Comparison of ENCODE assay signal across 13 mouse cellular contexts in the genomic region with DNA sequence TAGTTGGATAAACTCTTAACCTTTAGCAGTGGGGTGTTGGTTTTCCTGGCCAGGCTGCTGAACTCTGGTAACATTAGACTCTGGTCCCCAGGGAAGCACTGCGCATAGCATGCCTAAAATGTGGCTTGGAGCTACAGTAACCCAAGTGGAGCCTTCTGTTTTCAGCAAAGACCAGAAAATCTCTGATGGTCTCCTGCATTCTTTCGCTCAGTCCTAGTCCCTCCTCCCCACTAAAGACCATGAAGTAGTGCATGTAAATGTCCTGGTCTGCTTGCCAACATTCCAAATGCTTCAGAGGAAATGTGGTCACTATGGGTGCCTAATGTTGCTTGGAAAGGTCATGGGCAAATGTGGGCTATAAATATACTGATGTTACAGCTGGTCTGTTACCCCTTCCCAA.
A peak's percentile ranks its signal among the peaks of the same experiment; 100 is the strongest.
DNase-seq lines count a peak whose midpoint lies in the region; ATAC-seq lines count a peak whose summit lies in the region.
"Had no signal": no experiment of that assay in that cellular context is flagged by ENCODE, and none has a peak within 500 bp of the region (broad histone marks: within the 10 kb centered on the region; RNA-seq: fewer than 3 reads in every experiment).

No protein-coding gene starts in this region.

- H3K9ac ChIP-seq in heart, embryonic 11.5 days (ENCODE audit: low read depth, low read length): no peak overlapping the region
- H3K9ac ChIP-seq: hindbrain, embryonic 13.5 days had no signal

- H3K36me3 ChIP-seq in heart, embryonic 11.5 days (ENCODE audit: control insufficient read depth, insufficient read depth, low read length): no peaks in the 10 kb centered on the region
- H3K36me3 ChIP-seq: hindbrain, embryonic 13.5 days had no signal

- WGBS in heart, embryonic 11.5 days (ENCODE audit: insufficient replicate concordance): 87% methylated on average over 2 of the region's 2 CpGs

- ATAC-seq in heart, embryonic 11.5 days (replicated peaks; ENCODE audit: insufficient number of reproducible peaks, low FRiP score, low TSS enrichment): no peak
- no peak for ATAC-seq in frontal cortex, adult (ENCODE audit: low TSS enrichment)
- ATAC-seq: forebrain, embryonic 16.5 days had no signal

- no peak overlapping the region for H3K4me2 ChIP-seq in heart, embryonic 11.5 days
- H3K4me2 ChIP-seq: hindbrain, embryonic 13.5 days had no signal

- H3K4me1 ChIP-seq in heart, embryonic 11.5 days (ENCODE audit: control insufficient read depth, insufficient read depth, low read length): no peaks in the 10 kb centered on the region
- H3K4me1 ChIP-seq: hindbrain, embryonic 13.5 days had no signal

- H3K9me3 ChIP-seq in heart, embryonic 11.5 days (replicated peaks; ENCODE audit: control insufficient read depth, low read length): no peaks in the 10 kb centered on the region
- H3K9me3 ChIP-seq: hindbrain, embryonic 13.5 days had no signal

- intact Hi-C loops in gastrocnemius, postnatal 36 days (cut with DNase I): loop anchor here (10.0 kb wide), 1 partner anchor 198 kb away; no protein-coding TSS in a partner anchor
- intact Hi-C loops in left cerebral cortex, postnatal 14 days (cut with DNase I): no loop called here

- H3K27ac ChIP-seq in heart, embryonic 11.5 days (ENCODE audit: low read depth, low read length): no peak overlapping the region
- H3K27ac ChIP-seq: hindbrain, embryonic 13.5 days had no signal

- no peak overlapping the region for H3K4me3 ChIP-seq in heart, embryonic 11.5 days (ENCODE audit: low read depth, low read length)
- H3K4me3 ChIP-seq: hindbrain, embryonic 13.5 days had no signal

- DNase-seq in heart, adult 11 months: peak; percentile 94
- peak; percentile 14 for DNase-seq in embryo, embryonic 11 days
- DNase-seq in gastrocnemius, postnatal 36 days: peak; percentile 51 to 55
- DNase-seq in kidney, postnatal 25 days: peak; percentile 48 to 62
- no peak for DNase-seq in thymus, adult 18-20 months
- DNase-seq in left cerebral cortex, postnatal 14 days (ENCODE audit: low spot score in 2 of 2): no peak
- DNase-seq: cerebellum, postnatal 36 days; left cerebral cortex, postnatal 4 days; thymus, postnatal 25 days had no signal

- H3K27me3 ChIP-seq in heart, embryonic 11.5 days (ENCODE audit: control insufficient read depth, insufficient read depth, low read length): no peaks in the 10 kb centered on the region
- H3K27me3 ChIP-seq: hindbrain, embryonic 13.5 days had no signal

Comparison
In these comparisons a context has a peak if more than half of its experiments do, and no peak if none do; other contexts are left out.
1. DNase-seq: peak in heart, adult 11 months (single experiment), embryo, embryonic 11 days (single experiment), gastrocnemius, postnatal 36 days (2 of 2) and kidney, postnatal 25 days (2 of 2); none in thymus, adult 18-20 months (0 of 2) and left cerebral cortex, postnatal 14 days (0 of 2).